Mouse (Mus musculus) ES-Bruce4 (cell line): ENCODE results near the gene P2ry14. TPM values are rescaled to one million over a fixed set of nuclear protein-coding genes. Genes with fewer than 3 reads are reported as not detected.

ENCODE experiments used
- H3K27ac ChIP-seq: 2 replicates; pipeline ENCODE4 v1.5.1; 2012; ENCODE audit warnings: low read length, inconsistent platforms; ENCODE audit not compliant: insufficient read depth
- H3K27me3 ChIP-seq: 2 replicates; pipeline ENCODE4 v1.6.1; 2012; ENCODE audit warnings: mild to moderate bottlenecking, low read length, inconsistent platforms; ENCODE audit not compliant: control insufficient read depth, poor library complexity, insufficient read depth, severe bottlenecking
- H3K36me3 ChIP-seq: 2 replicates; pipeline ENCODE4 v1.6.1; 2012; ENCODE audit warnings: inconsistent platforms, mild to moderate bottlenecking, low read length, moderate library complexity; ENCODE audit not compliant: control insufficient read depth, poor library complexity, insufficient read depth, severe bottlenecking
- H3K4me1 ChIP-seq: one replicate; pipeline ENCODE4 v1.8.1; 2011; ENCODE audit warnings: low read length; ENCODE audit not compliant: control insufficient read depth, insufficient read depth
- H3K4me3 ChIP-seq: 2 replicates; pipeline ENCODE4 v1.5.1; 2011; ENCODE audit warnings: low read depth, mild to moderate bottlenecking, low read length
- H3K9ac ChIP-seq: 2 replicates; pipeline ENCODE4 v1.6.1; 2012; ENCODE audit warnings: low read depth, mild to moderate bottlenecking, inconsistent platforms; ENCODE audit not compliant: poor library complexity, severe bottlenecking
- H3K9me3 ChIP-seq: replicated peaks from 2 replicates; pipeline ENCODE4 v1.6.1; 2012; ENCODE audit warnings: mild to moderate bottlenecking, low read length, inconsistent platforms; ENCODE audit not compliant: control insufficient read depth, poor library complexity, insufficient read depth, severe bottlenecking
- CTCF ChIP-seq: IDR thresholded peaks from one replicate; pipeline ENCODE4 v1.8.1; 2011; ENCODE audit warnings: low read depth, low read length
- EP300 ChIP-seq: IDR thresholded peaks from 2 replicates; pipeline ENCODE4 v1.6.1; 2011; ENCODE audit warnings: low read depth, low read length; ENCODE audit not compliant: insufficient read depth
- POLR2A ChIP-seq: IDR thresholded peaks from one replicate; pipeline ENCODE4 v1.8.1; 2011; ENCODE audit warnings: low read length; ENCODE audit not compliant: insufficient read depth
- polyA plus RNA-seq: library from polyadenylated mRNA; stranded (reverse); fragments of >200 nt; gene quantifications from 2 replicates; pipeline ENCODE4 v1.2.4, GENCODE M21; 2011; ENCODE audit warnings: low read depth; ENCODE audit not compliant: missing spikeins, insufficient read depth, insufficient read length

The P2ry14 gene
- polyA plus RNA-seq, 1 experiment, result 0.70 TPM

- no peaks in the 10 kb centered on the region for H3K9me3 ChIP-seq
- no peaks in the 10 kb centered on the region for H3K4me1 ChIP-seq
- no peak for TF ChIP-seq EP300
- no peak for TF ChIP-seq POLR2A
- TF ChIP-seq CTCF, result no peak
- no peaks in the 10 kb centered on the region for H3K36me3 ChIP-seq
- no peak overlapping the region for H3K4me3 ChIP-seq
- H3K9ac ChIP-seq, result no peak overlapping the region
- no peak overlapping the region for H3K27ac ChIP-seq
- H3K27me3 ChIP-seq, result no peaks in the 10 kb centered on the region
Observed at GRCm38 (mm10) chr3:59140115-59140514, 13.3 kb downstream of the P2ry14 start.

- TF ChIP-seq POLR2A, result no peak
- Histone ChIP-seq H3K9ac (no peak overlapping the region), H3K4me1 (no peaks in the 10 kb centered on the region), H3K36me3 (no peaks in the 10 kb centered on the region), H3K9me3 (no peaks in the 10 kb centered on the region), H3K4me3 (no peak overlapping the region), H3K27me3 (no peaks in the 10 kb centered on the region), H3K27ac (no peak overlapping the region)
Observed at GRCm38 (mm10) chr3:59139651-59140051, 13.8 kb downstream of the P2ry14 start.

- TF ChIP-seq EP300 (no peak), POLR2A (no peak), CTCF (no peak)
- no peak overlapping the region for H3K27ac ChIP-seq
Observed at GRCm38 (mm10) chr3:59138946-59139468, 14.4 kb downstream of the P2ry14 start.

GRCm38 (mm10) chr3:59135911-59136653, 17.3 kb downstream of the P2ry14 start:
- TF ChIP-seq EP300 (no peak), POLR2A (no peak), CTCF (no peak)
- H3K4me1 ChIP-seq, result no peaks in the 10 kb centered on the region
- H3K36me3 ChIP-seq, result no peaks in the 10 kb centered on the region
- no peaks in the 10 kb centered on the region for H3K27me3 ChIP-seq
- H3K9me3 ChIP-seq, result no peaks in the 10 kb centered on the region
- H3K9ac ChIP-seq, result no peak overlapping the region
- H3K4me3 ChIP-seq, result no peak overlapping the region
- H3K27ac ChIP-seq, result no peak overlapping the region

More at GRCm38 (mm10) chr3:59138946-59139468, 14.4 kb downstream of the P2ry14 start:
- Histone ChIP-seq H3K36me3 (no peaks in the 10 kb centered on the region), H3K9me3 (no peaks in the 10 kb centered on the region), H3K4me3 (no peak overlapping the region), H3K4me1 (no peaks in the 10 kb centered on the region), H3K9ac (no peak overlapping the region), H3K27me3 (no peaks in the 10 kb centered on the region)

- Histone ChIP-seq H3K9ac (no peak overlapping the region), H3K4me1 (no peaks in the 10 kb centered on the region), H3K36me3 (no peaks in the 10 kb centered on the region), H3K27ac (no peak overlapping the region), H3K27me3 (no peaks in the 10 kb centered on the region), H3K4me3 (no peak overlapping the region), H3K9me3 (no peaks in the 10 kb centered on the region)
- TF ChIP-seq POLR2A, result no peak
- no peak for TF ChIP-seq EP300
- no peak for TF ChIP-seq CTCF
Observed at GRCm38 (mm10) chr3:59133189-59133588, 20.2 kb downstream of the P2ry14 start.

GRCm38 (mm10) chr3:59131966-59132365, 21.5 kb downstream of the P2ry14 start:
- H3K27me3 ChIP-seq, result no peaks in the 10 kb centered on the region
- H3K4me3 ChIP-seq, result no peak overlapping the region
- H3K4me1 ChIP-seq, result no peaks in the 10 kb centered on the region
- no peak for TF ChIP-seq CTCF
- no peak for TF ChIP-seq POLR2A
- TF ChIP-seq EP300, result no peak
- H3K9ac ChIP-seq, result no peak overlapping the region
- H3K36me3 ChIP-seq, result no peaks in the 10 kb centered on the region
- no peaks in the 10 kb centered on the region for H3K9me3 ChIP-seq
- no peak overlapping the region for H3K27ac ChIP-seq
